Mouse (Mus musculus) cerebellum, postnatal 14 days (tissue): Measurements from ENCODE around the gene Theg.

ENCODE experiments used
- DNase-seq, 2 experiments: peaks; one replicate each; pipeline ENCODE4 v3.0.0; 2021; ENCODE audit warnings: mixed read lengths in 2 of 2

Gene Theg

DNA sequence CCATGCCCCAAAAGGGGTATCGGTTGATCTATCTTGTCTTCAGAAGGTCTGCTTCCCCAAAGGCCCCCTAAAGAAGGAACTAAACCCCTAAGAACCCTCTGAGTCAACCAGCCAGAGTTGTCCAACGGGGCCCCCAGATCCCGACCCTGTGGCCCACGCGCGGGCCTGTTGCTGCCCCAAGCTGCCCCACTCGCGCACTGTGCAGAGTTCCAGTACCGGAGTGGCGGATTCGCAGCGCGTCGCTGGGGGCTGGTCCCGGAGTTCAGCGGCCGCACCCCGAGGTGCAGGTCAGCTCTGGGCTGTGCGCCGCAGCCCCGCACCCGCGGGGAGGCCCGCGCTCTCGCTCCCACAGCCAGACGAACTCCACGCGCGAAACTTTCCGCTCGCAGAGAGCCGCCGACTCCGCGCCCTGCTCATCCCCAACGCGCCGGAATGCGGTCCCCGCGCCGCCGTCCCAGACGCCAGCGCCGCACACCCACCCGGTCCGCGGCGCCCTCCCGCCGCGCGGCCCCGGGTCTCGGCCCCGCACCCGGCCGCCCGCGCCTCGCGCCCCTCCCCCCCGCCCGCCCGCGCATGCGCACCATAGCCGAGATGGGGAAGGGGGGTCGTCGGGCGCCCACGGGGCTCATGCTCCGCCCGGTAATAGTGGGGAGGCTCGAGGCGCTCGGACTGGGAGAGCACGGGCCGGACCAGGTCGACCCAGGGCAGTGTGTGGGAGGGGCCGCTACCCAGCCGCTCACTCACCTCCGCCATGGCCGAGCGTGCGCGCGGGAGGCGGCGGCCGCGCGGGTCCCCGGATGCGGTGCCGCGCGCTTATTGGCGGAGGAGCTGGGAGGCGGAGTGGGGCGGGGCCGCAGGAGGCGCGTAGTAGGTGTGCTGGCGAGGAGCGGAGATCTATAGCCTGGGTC is 32.5 kb downstream of the Theg start, which contains the start of gene Mier2:
TSS of gene Mier2 (minus strand) at position 870 of the 908 bp plus-strand sequence.
- peak; percentile 89 to 93 for DNase-seq

DNA sequence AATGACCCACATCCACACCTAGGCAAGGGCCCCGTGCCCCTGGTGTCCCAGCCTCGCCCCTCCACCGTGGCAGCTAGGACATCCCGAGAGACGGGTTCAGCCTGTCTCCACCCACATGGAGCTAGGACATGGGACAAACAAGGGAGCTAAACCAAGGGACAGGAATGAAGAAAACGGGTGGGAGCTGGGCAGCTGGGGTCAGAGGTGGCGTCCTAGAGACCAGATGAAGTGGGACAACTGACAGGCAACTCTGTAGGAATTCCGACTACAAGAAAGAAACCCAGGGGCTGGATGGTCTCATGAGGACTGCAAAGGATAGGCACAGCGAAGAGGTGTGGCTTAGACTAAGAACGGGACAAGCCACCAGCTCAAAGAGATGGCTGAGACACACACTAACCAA is 33.4 kb downstream of the Theg start:
- peak in 1 of 2 experiments; percentile 8 for DNase-seq

DNA sequence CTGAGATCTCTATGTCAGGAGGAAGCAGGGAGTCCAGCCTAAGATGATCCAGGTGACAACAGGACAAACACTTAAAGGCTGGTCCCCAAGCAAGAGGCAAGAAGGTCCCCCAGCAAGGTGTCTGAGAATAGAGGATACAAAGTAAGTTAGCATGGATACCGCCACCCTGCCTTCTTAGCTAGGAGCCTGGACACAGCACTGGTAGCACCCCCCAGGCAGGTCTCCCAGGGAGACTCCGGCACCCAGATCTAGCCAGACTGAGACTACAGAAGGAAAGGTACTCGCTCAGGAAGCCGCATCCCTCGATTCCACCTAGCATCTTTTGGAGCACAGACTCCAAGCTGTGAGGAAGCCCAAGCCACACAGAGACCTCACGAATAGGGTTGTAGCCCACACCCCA is 34.0 kb downstream of the Theg start:
- DNase-seq: peak in 1 of 2 experiments; percentile 5

GRCm38 (mm10) chr10:79552531-79552930 is 34.6 kb downstream of the Theg start:
- DNase-seq: peak in 1 of 2 experiments; percentile 1

- no peak for DNase-seq
These were observed 36.8 kb downstream of the Theg start for GRCm38 (mm10) chr10:79550366-79550765.

GRCm38 (mm10) chr10:79548971-79549723 is 38.0 kb downstream of the Theg start:
- peak in 1 of 2 experiments; percentile 1 for DNase-seq

- DNase-seq: peak in 1 of 2 experiments; percentile 1
These were observed 38.6 kb downstream of the Theg start for GRCm38 (mm10) chr10:79548546-79548945.

GRCm38 (mm10) chr10:79547148-79547675 is 39.9 kb downstream of the Theg start:
- DNase-seq: no peak

- no peak for DNase-seq
These were observed 40.6 kb downstream of the Theg start for GRCm38 (mm10) chr10:79546483-79546882.

DNA sequence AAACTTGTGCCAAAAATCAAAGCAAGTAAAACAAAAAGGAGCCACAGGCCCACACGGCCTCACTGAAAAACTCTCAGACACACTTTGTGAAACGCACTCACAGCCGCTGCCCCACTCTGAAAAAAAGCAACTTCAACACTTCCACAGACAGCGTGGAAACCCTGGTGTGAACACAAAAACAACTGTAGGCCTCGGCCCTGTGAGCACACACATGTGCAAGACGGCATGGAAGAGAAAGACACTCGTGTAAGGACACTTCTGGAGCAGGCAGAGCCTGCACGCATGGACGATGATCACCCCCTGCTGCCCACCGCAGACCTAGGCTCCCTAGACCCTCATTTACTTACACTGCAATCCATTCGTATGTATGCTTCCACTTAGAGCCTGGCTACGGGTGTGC is 41.2 kb downstream of the Theg start:
- DNase-seq: no peak

GRCm38 (mm10) chr10:79544631-79545030 is 42.5 kb downstream of the Theg start:
- no peak for DNase-seq

GRCm38 (mm10) chr10:79543884-79544597 is 43.1 kb downstream of the Theg start:
- DNase-seq: no peak

DNA sequence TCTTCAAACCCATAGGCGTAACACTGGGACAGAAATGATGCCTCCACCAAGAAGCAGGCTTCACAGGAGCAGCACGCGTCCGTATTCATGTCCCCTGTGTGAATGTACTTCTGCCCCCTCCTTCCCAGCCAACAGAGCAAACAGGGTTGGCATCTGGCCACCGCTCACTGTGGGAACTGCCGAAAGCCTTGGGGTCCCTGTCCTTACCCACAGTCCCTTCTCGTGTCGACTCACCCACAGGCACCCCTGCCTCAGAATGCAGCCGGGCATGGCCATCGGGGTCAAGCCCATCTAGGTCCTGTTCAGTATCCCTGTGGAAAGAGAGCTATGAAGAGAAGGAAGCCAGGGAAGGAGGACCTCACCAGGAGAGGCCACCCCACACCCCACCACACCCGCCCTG is 45.0 kb downstream of the Theg start:
- no peak for DNase-seq

GRCm38 (mm10) chr10:79541522-79541921 is 45.6 kb downstream of the Theg start:
- DNase-seq: no peak

DNA sequence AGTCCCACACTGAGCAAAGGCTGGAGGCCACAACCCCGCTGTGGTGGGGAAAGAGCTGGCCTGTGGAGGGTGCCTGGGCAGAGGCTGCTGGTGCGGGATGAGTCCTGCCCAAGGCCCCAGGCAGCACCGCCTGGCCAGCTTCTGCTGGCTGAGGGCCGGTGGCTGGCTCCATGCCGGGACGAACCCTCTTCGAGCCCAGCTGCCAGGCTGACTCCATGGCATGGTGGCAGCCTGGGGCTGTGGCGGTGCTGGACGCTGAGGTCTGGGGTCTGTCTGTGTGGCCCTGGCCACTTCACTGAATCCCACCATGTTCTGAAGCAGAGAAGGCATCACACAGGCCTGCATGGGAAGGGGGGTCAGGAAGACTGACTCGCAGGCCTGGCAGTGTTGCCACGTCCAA is 46.4 kb downstream of the Theg start:
- DNase-seq: peak; percentile 63 to 72

GRCm38 (mm10) chr10:79539701-79540495 is 47.2 kb downstream of the Theg start:
- no peak for DNase-seq

DNA sequence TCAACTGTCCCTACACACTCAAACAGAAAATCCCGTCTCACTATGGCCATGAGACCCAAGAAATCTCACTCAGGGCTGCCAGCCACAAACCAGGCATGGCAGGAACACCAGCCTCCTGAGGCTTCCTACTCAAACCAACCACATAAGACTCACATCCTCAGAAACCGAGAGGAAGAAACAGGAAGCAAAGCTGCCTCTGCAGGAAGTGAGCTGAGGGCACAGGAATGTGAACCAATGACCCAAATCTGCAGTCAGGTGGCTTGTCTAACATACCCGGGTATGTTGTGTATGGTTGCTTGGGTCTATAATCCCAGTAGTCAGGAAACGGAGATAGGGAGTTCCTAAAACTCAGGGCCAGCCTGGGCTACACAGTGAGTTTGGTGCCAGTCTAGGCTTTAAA is 48.3 kb downstream of the Theg start:
- DNase-seq: no peak

DNA sequence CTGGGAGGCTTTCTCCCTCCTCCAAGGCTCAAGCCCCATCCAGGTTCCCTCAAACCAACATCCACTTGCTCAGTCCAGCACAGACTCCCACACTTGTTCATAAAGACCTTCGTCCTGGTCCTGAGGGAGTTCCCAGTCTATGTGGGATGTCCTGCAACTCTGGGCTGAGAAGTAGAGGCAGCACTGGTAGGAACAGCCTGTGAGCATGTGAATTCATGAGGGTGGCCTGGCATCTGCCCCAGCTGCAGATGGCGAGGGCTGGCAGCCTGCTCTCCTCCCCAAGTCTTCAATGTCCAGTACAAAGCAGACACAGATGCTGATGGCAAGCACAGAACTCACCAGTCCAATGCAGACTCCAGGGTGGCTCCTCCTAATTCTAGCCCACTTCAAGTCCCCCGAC is 48.8 kb downstream of the Theg start:
- DNase-seq: no peak

DNA sequence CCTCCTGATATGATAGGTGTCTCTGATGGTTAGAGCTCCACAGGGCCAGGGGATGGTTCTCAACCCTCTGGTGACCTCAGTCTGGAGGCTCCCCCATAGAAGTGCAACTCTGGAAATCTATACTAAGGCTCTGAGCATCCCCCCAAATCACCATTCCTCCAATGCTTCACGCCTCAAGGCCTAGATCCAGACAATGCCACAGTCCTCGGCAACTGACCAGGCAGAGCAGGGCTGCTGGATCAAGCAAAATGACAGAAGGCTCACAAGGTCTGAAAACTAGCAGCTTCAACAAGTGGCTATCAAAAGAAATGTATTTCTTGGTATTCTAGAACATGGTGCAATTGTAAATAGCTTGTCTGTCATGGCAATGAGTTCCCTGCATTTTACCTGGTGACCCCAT is 49.4 kb downstream of the Theg start:
- DNase-seq: peak in 1 of 2 experiments; percentile 1

- DNase-seq: no peak
These were observed 49.9 kb downstream of the Theg start for GRCm38 (mm10) chr10:79537271-79537670.

GRCm38 (mm10) chr10:79536461-79537080 is 50.6 kb downstream of the Theg start:
- DNase-seq: peak in 1 of 2 experiments; percentile 1
